Mouse (Mus musculus) heart, postnatal 4 days (tissue): ENCODE measurements around the gene Pgp. TPM values are rescaled to one million over a fixed set of nuclear protein-coding genes. Genes with fewer than 3 reads are reported as not detected.

Source experiments
- DNase-seq: peaks from one replicate; pipeline ENCODE4 v3.0.0; 2021
- total RNA-seq, 2 experiments: library from RNA; stranded (reverse); gene quantifications; 2 replicates each; pipeline ENCODE4 v1.2.3; 2021

Pgp gene
- total RNA-seq, 2 experiments from 2014 or later: 46.5 to 49.3 TPM

DNA sequence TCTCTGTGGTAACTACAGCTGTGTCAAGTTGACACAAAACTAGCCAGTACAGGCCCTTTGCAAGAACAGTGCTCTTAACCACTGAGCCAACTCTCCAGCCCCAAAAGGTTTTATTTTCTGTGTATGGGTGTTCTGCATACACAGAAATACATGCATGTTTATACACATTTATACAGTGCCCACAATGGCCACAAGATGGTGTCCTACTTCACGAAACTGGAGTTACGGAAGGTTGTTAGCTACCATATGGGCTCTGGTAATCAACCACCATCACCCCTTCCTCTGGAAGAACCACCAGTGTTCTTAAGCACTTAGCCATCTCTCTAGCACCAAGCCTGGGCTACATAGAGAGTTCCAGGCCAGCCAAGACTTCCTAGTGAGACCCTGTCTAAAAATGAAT, 8.6 kb upstream of the Pgp start:
- no peak for DNase-seq

DNA sequence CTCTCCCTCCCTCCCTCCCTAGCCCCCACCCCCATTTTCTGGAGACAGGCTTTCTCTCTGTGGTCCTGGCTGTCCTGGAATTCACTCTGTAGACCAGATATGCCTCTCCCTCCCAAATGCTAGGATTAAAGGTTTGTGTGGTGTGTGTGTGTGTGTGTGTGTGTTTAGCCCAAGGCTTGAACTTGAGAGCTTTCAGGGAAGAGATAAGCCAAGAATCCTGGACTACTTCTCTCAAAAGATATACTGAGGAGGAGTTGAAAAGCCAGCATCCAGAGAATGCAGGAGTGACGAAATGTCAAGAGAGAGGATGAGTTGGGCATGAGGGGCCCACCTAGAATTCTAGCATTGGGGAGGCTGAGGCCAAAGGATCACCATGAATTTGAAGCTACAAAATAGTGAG, 7.3 kb upstream of the Pgp start:
- no peak for DNase-seq

- DNase-seq: no peak
Measured at GRCm38 (mm10) chr17:24463374-24464133, 6.6 kb upstream of the Pgp start.

GRCm38 (mm10) chr17:24468636-24469246, 1.5 kb upstream of the Pgp start:
- DNase-seq: no peak

- no peak for DNase-seq
Measured at GRCm38 (mm10) chr17:24469336-24469909, 769 bp upstream of the Pgp start.

DNA sequence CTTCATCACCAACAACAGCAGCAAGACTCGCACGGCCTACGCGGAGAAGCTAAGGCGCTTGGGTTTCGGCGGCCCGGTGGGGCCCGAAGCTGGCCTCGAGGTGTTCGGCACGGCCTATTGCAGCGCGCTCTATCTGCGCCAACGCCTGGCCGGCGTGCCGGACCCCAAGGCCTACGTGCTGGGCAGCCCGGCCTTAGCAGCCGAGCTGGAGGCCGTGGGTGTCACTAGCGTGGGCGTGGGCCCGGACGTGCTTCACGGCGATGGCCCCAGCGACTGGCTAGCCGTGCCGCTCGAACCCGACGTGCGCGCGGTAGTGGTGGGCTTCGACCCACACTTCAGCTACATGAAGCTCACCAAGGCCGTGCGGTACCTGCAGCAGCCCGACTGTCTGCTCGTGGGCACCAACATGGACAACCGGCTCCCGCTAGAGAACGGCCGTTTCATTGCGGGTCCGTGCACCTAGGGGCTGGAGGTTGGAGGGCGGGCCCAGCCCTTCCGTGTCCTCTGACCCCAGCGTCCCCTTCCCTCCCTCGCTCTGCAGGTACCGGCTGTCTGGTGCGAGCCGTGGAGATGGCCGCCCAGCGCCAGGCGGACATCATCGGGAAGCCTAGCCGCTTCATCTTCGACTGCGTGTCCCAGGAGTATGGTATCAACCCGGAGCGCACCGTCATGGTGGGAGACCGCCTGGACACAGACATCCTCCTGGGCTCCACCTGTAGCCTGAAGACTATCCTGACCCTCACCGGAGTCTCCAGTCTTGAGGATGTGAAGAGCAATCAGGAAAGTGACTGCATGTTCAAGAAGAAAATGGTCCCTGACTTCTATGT, 722 bp downstream of the Pgp start:
- peak; percentile 50 for DNase-seq

DNA sequence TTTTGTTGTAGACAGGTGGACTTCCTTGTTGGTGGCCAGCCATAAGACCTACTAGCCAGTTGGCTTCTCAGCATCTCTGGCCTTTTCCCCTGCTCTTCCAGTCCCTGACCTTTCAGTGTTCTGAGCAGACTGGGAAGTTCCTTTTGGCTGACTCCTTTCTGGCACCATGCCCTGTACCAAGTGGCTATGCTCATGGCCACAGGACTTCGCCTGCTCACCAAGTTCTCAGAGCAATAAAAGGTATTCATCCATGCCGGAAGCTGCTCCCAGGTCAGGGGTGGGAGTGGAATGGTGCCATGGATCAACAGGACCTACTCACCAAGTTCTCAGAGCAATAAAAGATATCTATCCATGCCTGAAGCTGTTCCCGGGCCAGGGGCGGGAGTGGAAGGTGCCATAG, 2.3 kb downstream of the Pgp start:
- DNase-seq: peak; percentile 63

GRCm38 (mm10) chr17:24473612-24474275, 3.6 kb downstream of the Pgp start, which contains the start of gene Bricd5:
TSS of gene Bricd5 (plus strand) at chr17:24473884.
- no peak for DNase-seq

GRCm38 (mm10) chr17:24474557-24474956, 4.4 kb downstream of the Pgp start:
- DNase-seq: no peak

GRCm38 (mm10) chr17:24475586-24475985, 5.4 kb downstream of the Pgp start:
- DNase-seq: no peak

DNA sequence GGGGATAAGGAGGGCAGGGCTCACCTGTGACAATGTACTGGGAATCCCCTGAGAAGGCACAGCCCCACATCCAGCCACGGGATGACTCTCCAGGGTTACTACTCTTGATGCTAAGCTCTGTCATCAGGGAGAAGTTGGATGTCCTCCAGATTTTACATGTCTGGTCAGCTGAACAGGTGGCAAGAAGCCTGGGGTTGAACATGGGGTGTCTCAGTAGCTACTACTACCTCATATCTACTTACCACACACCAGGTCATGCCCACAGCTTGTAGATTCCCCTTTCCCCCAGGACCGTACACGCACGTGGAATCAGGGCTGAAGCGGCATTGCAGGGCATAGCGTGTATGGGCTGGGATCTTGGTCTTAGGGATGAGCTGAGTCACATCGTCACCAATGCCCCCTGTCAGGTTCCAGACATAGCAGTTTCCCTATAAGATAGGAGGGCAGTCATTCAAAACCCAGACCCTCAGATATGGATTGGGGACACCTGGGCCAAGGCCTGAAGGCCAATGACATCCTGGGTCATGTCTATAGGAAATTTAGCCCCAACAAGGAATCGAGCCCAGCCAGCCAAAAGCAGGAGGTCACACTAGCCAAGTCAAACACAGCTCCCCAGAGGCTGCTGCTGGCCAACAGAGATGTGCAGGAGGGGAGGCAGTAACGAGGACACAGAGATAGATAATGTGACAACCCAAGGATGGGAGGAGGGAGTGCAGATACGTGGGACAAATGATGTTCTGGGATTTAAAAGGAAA, 6.0 kb downstream of the Pgp start:
- no peak for DNase-seq

DNA sequence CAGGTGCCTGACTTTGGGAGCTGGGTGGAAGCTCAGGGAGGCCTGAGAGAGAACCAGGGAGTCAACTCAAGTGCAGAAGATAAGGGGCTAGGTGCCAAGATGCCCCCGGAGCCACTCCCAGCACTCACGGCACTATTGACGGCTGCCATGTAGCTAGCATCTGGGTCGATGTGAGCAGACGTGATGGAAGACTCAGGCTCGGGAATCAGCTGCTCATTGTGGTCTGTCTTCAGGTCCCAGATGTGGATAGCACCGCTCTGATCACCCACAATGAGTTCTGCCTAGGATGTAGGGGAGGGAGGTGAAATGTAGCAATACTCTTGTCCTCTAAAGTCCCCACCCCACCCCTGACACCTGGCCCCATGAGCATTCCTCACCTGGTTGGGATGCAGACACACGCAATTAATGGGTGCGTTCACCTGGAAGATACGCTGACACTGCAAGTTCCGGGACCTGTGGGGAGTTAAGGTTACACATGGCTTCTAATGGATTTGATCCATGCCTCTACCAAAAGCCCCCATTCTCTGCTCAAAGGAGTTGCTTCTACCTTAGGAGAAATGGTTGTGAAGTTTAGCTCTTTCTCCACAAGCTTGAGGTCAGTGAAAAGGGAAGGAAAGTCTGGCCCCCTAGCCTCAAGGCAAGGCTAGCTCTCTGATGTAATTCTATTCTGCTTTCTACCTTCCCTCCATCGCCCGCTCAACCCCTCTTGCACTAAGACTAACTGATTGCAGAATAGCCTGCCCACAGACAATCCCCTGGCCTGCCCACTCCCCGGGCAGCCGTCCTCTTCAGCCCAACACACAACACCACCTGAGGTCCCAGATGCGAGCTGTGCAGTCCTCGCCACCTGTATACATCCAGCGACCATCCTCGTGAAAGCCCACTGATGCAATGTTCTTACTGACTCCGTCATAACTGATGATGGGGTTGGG, 7.1 kb downstream of the Pgp start:
- DNase-seq: no peak

- no peak for DNase-seq
Measured at GRCm38 (mm10) chr17:24477985-24478600, 7.9 kb downstream of the Pgp start.

DNA sequence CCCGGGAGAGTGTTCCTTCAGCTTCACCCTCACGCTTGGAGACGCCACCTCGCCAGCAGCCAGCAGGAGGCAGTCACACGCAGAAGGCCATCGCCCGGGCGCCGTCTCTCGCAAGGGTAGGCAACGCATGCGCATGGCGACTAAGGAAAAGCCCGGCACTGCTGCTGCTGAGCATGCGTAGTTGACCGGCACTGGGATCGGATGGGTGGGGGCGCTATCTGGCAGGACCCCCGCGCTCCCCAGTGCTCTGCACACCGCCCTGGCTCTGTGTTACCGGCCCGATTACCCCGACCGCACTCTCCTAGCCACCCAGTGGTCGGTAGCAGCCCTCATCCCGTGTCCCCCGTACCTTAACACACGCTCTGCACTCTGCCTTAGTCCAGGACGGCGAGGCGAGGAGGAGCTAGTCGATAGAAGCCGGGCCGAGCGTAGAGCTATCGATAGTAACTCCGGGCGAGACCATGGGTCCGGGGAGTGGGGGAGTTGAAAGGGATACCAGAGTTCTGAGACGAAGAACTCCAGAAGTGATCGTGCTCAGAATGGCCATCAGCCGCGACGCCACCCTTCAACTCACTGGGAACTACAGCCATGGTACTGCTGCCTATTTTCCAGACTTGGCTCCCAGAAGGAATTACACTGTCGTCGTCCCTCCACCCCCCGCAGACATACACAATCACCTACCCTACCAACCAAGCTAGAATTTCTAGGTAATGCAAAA, 8.6 kb downstream of the Pgp start, which contains the start of gene Mlst8:
Gene Mlst8, minus strand, starts transcription at position 416 of the 718 bp plus-strand sequence.
- DNase-seq: peak; percentile 99

GRCm38 (mm10) chr17:24479431-24479830, 9.2 kb downstream of the Pgp start:
- no peak for DNase-seq

GRCm38 (mm10) chr17:24480201-24480826, 10.1 kb downstream of the Pgp start:
- no peak for DNase-seq

DNA sequence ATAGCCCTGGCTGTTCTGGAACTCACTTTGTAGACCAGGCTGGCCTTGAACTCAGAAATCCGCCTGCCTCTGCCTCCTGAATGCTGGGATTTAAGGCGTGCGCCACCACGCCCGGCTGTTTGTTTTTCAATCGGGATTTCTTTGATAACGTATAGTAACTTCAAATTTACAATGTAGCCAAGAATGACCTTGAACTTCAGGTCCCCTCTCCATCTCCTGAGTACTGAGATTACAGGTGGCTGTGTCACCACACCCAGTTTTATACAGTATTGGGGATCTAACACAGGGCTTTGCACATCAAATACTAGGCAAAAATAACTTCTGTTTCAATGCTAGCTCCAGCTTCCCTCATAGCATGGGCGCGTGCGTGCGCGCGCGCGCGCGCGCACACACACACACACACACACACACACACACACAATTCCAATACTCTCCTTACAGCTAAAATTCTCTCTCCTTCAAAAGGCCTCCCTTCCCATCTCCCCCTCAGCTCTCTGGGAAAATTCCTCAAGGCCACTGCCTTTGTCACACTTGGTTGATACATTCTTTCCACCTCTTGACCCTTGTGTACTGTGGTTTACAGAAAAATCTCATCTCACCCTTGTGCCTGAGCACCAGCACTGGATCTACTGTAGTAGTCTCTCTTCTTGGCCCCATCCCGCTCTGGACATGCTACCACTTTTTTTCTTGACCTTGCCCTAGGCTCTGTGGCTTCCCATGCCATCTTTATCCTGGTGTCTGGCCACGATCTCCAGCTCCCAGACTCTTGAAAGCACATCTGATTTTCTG, 11.0 kb downstream of the Pgp start:
- no peak for DNase-seq

- DNase-seq: no peak
Measured at GRCm38 (mm10) chr17:24483495-24483894, 13.3 kb downstream of the Pgp start.
